Mouse (Mus musculus): ENCODE measurements around the gene Cpsf6. TPM values are rescaled to one million over a fixed set of nuclear protein-coding genes. Genes with fewer than 3 reads are reported as not detected.
"Not testable (repeated sequence)": the region's sequence is repeated elsewhere in the genome, so short reads cannot be mapped to it uniquely, and the experiment has no call there.

The Cpsf6 gene
- polyA plus RNA-seq, 1 experiment from 2014 or later = 93.0 TPM

DNA sequence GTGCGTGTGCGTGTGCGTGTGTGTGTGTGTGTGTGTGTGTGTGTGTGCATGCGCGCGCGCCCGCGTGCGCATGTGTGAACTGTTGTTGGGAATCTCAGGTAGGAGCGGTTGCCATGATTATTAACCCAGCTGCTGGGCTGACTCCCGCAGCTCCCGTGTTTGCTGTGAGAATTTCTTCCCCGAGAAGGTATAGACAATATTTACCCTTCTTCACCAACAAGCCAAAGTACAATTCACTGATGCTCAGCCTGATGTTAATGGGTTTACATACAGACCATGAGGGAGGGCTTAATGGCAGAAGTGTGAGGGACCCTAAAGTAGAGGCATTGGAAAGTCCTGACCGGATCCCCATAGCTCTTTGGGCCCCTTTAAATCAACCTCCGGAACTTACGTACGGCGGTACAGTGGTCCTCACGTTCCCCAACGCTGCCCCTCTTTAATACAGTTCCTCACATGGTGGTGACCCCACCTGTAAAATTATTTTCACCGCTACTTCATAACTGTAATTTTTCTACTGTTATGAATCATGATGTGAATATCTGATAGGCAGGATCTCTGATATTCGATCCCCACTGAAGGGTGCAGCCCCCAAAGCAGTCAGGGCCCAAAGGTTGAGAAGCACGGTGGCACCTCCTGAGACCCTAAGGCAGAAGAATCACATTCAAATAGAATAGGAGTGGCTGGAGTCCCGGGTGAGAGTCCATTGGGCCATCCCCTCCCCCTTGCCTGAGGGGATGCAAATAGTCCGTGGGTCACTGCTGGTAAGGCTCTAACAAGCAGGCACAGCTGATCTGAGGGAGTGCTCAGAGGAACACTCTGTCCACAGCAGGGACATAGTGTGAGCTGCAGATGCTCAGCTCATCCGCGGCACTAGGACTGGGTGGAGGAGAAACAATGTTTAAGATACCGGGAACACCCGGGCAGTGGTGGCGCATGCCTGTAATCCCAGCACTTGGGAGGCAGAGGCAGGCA, 10.4 kb upstream of the Cpsf6 start:
- no peak overlapping the region for H3K9ac ChIP-seq (ENCODE audit: low read length)
- H3K27me3 ChIP-seq (ENCODE audit: control insufficient read depth, insufficient read depth, low read length) = peaks cover 6% of the 10 kb centered on the region; the same call in 1 of the 2 replicates
- ATAC-seq (ENCODE audit: insufficient number of reproducible peaks, insufficient read depth, low FRiP score, low read depth) = no peak
- H3K4me1 ChIP-seq (ENCODE audit: control insufficient read depth in 2 of 2, insufficient read depth in 2 of 2, low read length in 2 of 2) = peaks cover 0 to 4% of the 10 kb centered on the region in 2 experiments; a peak in 1 of 4 replicates
- no peaks in the 10 kb centered on the region for H3K9me3 ChIP-seq (ENCODE audit: control insufficient read depth, low read length)
- H3K36me3 ChIP-seq (ENCODE audit: control insufficient read depth, insufficient read depth, low read length) = no peaks in the 10 kb centered on the region
- H3K27ac ChIP-seq (replicated peaks in 1 of 2; ENCODE audit: control insufficient read depth in 1 of 2, insufficient read depth in 1 of 2, low read depth in 2 of 2, low read length in 2 of 2) = no peak overlapping the region
- no peak overlapping the region for H3K4me3 ChIP-seq (ENCODE audit: control insufficient read depth in 1 of 2, insufficient read depth in 1 of 2, low read depth in 1 of 2, low read length in 2 of 2)
- no peak overlapping the region for H3K4me2 ChIP-seq (ENCODE audit: low read length)
- 47% methylated on average over 31 of the region's 31 CpGs for WGBS

DNA sequence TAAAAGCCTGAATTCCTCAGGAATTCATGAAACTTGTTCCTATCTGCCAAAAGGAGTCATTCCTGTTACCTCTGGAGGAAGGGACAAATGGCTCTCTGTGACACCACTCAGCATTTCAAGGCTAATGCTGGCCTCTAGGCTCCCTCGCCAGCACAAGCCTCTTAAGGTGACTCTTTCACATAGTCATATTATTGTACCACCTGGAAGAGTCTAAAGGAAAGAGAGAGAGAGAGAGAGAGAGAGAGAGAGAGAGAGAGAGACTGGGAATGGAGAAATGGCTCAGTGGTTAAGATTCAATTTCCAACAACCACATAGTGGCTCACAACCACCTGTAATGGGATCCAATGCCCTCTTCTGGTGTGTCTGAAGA, 9.5 kb upstream of the Cpsf6 start:
- Histone ChIP-seq H3K4me2 (ENCODE audit: low read length) (no peak overlapping the region), H3K4me3 (ENCODE audit: control insufficient read depth in 1 of 2, insufficient read depth in 1 of 2, low read depth in 1 of 2, low read length in 2 of 2) (no peak overlapping the region), H3K36me3 (ENCODE audit: control insufficient read depth, insufficient read depth, low read length) (no peaks in the 10 kb centered on the region), H3K4me1 (ENCODE audit: control insufficient read depth in 2 of 2, insufficient read depth in 2 of 2, low read length in 2 of 2) (peaks cover 0 to 4% of the 10 kb centered on the region in 2 experiments; a peak in 1 of 4 replicates), H3K9me3 (ENCODE audit: control insufficient read depth, low read length) (no peaks in the 10 kb centered on the region), H3K27ac (replicated peaks in 1 of 2; ENCODE audit: control insufficient read depth in 1 of 2, insufficient read depth in 1 of 2, low read depth in 2 of 2, low read length in 2 of 2) (no peak overlapping the region), H3K27me3 (ENCODE audit: control insufficient read depth, insufficient read depth, low read length) (peaks cover 6% of the 10 kb centered on the region; the same call in 1 of the 2 replicates), H3K9ac (ENCODE audit: low read length) (no peak overlapping the region)
- ATAC-seq (ENCODE audit: insufficient number of reproducible peaks, insufficient read depth, low FRiP score, low read depth) = no peak
- WGBS = 83% methylated on average over 1 of the region's 1 CpGs

DNA sequence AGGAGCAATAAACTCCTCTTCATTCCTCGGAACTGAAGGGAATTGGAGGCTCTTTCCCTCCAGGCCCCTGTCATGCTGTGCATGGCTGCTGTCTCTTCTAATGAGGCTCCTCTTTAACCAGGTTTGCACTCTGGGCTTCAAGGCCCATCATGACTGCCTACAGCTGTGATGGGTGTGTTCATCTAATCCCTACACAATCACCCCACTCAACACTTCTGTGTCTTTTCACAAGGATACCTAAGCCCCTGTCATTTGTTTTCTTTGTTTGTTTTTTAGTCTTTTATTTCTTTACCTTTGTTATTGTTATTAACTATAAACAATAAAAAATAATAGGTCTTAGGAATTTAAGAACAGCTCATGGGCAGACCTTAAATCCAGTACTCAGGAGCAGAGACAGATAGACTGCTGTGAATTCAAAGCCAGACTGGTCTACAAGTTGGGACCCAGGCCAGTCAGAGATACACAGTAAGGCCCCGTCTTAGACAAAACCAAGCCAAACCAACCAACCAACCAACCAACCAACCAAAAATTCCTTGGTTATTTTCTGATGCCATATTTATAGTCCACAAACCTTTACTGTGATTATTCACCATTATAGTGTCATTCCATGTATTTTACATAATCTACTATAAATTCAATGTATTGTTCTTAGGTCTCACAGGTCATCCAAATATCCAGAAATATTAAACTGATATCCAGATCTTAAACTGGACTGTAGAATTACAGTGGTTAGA, 9.0 kb upstream of the Cpsf6 start:
- Histone ChIP-seq H3K4me1 (ENCODE audit: control insufficient read depth in 2 of 2, insufficient read depth in 2 of 2, low read length in 2 of 2) (peaks cover 0 to 3% of the 10 kb centered on the region in 2 experiments; a peak in 1 of 4 replicates), H3K4me3 (ENCODE audit: control insufficient read depth in 1 of 2, insufficient read depth in 1 of 2, low read depth in 1 of 2, low read length in 2 of 2) (no peak overlapping the region), H3K36me3 (ENCODE audit: control insufficient read depth, insufficient read depth, low read length) (no peaks in the 10 kb centered on the region), H3K27me3 (ENCODE audit: control insufficient read depth, insufficient read depth, low read length) (peaks cover 6% of the 10 kb centered on the region; the same call in 1 of the 2 replicates), H3K4me2 (ENCODE audit: low read length) (no peak overlapping the region), H3K9me3 (ENCODE audit: control insufficient read depth, low read length) (no peaks in the 10 kb centered on the region), H3K27ac (replicated peaks in 1 of 2; ENCODE audit: control insufficient read depth in 1 of 2, insufficient read depth in 1 of 2, low read depth in 2 of 2, low read length in 2 of 2) (no peak overlapping the region), H3K9ac (ENCODE audit: low read length) (no peak overlapping the region)
- 73% methylated on average over 2 of the region's 2 CpGs for WGBS
- ATAC-seq (ENCODE audit: insufficient number of reproducible peaks, insufficient read depth, low FRiP score, low read depth) = no peak

DNA sequence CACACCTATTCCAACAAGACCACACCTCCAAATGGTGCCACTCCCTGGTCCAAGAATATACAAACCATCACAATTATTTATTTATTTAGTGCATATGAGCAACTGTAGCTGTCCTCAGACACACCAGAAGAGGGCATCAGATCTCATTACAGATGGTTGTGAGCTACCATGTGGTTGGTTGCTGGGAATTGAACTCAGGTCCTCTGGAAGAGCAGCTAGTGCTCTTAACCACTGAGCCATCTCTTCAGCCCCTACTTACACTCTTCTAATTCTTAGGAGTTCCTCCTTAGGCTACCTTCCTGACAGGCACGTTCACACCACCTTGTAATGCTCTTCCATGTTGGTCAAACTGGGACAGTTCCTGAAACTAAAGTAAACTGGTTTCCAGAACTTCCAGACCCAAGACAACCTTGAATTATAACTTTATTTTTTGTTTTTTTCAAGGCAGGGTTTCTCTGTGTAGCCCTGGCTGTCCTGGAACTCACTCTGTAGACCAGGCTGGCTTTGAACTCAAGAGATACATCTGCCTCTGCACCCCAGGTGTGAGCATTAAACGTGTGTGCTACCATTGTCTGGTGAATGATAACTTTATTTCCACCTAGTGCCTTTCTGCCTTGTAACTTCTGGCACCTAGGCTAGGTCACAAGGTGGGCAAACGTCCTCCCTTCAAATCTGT, 8.3 kb upstream of the Cpsf6 start:
- H3K9ac ChIP-seq (ENCODE audit: low read length); H3K4me2 ChIP-seq (ENCODE audit: low read length); H3K4me3 ChIP-seq (ENCODE audit: control insufficient read depth in 1 of 2, insufficient read depth in 1 of 2, low read depth in 1 of 2, low read length in 2 of 2); H3K27me3 ChIP-seq (ENCODE audit: control insufficient read depth, insufficient read depth, low read length); ATAC-seq (ENCODE audit: insufficient number of reproducible peaks, insufficient read depth, low FRiP score, low read depth); H3K4me1 ChIP-seq (ENCODE audit: control insufficient read depth in 2 of 2, insufficient read depth in 2 of 2, low read length in 2 of 2); H3K36me3 ChIP-seq (ENCODE audit: control insufficient read depth, insufficient read depth, low read length); H3K9me3 ChIP-seq (ENCODE audit: control insufficient read depth, low read length); H3K27ac ChIP-seq (replicated peaks in 1 of 2; ENCODE audit: control insufficient read depth in 1 of 2, insufficient read depth in 1 of 2, low read depth in 2 of 2, low read length in 2 of 2): not testable (repeated sequence)
- WGBS = 45% methylated on average over 3 of the region's 3 CpGs

DNA sequence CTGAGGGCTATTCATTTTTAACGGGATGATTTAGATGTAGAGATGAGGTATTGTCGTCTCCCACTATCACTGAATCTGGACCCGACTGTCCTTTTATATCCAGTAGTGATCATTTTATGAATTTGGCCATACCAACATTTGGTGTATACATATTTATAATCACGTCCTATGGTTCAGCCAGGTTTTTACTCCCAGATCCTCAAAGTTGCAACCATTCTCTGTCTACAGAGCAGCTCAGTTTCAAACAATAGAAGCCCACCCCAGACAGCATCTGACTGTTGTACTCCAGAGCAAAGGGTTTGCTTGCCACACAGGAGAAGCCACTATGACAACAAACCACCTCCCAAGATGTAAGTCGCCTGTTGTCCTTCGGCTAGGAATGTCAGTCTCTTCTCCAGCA, 7.2 kb upstream of the Cpsf6 start:
- H3K36me3 ChIP-seq (ENCODE audit: control insufficient read depth, insufficient read depth, low read length) = no peaks in the 10 kb centered on the region
- no peak overlapping the region for H3K4me2 ChIP-seq (ENCODE audit: low read length)
- no peaks in the 10 kb centered on the region for H3K4me1 ChIP-seq (ENCODE audit: control insufficient read depth in 2 of 2, insufficient read depth in 2 of 2, low read length in 2 of 2)
- no peaks in the 10 kb centered on the region for H3K9me3 ChIP-seq (ENCODE audit: control insufficient read depth, low read length)
- no peak for ATAC-seq (ENCODE audit: insufficient number of reproducible peaks, insufficient read depth, low FRiP score, low read depth)
- H3K27ac ChIP-seq (replicated peaks in 1 of 2; ENCODE audit: control insufficient read depth in 1 of 2, insufficient read depth in 1 of 2, low read depth in 2 of 2, low read length in 2 of 2) = no peak overlapping the region
- H3K9ac ChIP-seq (ENCODE audit: low read length) = no peak overlapping the region
- H3K27me3 ChIP-seq (ENCODE audit: control insufficient read depth, insufficient read depth, low read length) = peaks cover 6% of the 10 kb centered on the region; the same call in 1 of the 2 replicates
- 81% methylated on average over 6 of the region's 6 CpGs for WGBS
- no peak overlapping the region for H3K4me3 ChIP-seq (ENCODE audit: control insufficient read depth in 1 of 2, insufficient read depth in 1 of 2, low read depth in 1 of 2, low read length in 2 of 2)

DNA sequence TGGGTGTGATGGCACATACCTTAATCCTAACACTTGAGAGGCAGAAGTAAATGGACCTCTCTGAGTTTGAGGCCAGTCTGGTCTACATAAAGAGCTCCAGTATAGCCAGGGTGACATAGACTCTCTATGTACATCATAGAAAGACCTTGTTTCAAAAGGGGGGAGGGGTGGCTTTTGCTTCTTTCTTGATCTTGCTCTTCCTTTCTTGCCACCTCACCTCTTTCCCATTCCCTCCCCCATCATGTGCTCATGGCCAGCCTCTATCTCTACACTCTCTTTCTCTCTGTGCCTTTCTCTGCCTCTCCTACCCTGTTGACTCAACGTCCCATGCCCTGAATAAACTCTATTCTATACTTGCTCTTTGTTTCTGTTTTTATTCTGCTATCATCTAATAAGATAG, 6.4 kb upstream of the Cpsf6 start:
- ATAC-seq (ENCODE audit: insufficient number of reproducible peaks, insufficient read depth, low FRiP score, low read depth) = no peak
- WGBS = 77% methylated on average over 1 of the region's 1 CpGs
- peaks cover 6% of the 10 kb centered on the region; the same call in 1 of the 2 replicates for H3K27me3 ChIP-seq (ENCODE audit: control insufficient read depth, insufficient read depth, low read length)
- no peak overlapping the region for H3K4me3 ChIP-seq (ENCODE audit: control insufficient read depth in 1 of 2, insufficient read depth in 1 of 2, low read depth in 1 of 2, low read length in 2 of 2)
- no peak overlapping the region for H3K9ac ChIP-seq (ENCODE audit: low read length)
- H3K27ac ChIP-seq (replicated peaks in 1 of 2; ENCODE audit: control insufficient read depth in 1 of 2, insufficient read depth in 1 of 2, low read depth in 2 of 2, low read length in 2 of 2) = no peak overlapping the region
- H3K9me3 ChIP-seq (ENCODE audit: control insufficient read depth, low read length) = no peaks in the 10 kb centered on the region
- H3K4me1 ChIP-seq (ENCODE audit: control insufficient read depth in 2 of 2, insufficient read depth in 2 of 2, low read length in 2 of 2) = no peaks in the 10 kb centered on the region
- H3K4me2 ChIP-seq (ENCODE audit: low read length) = no peak overlapping the region
- no peaks in the 10 kb centered on the region for H3K36me3 ChIP-seq (ENCODE audit: control insufficient read depth, insufficient read depth, low read length)

DNA sequence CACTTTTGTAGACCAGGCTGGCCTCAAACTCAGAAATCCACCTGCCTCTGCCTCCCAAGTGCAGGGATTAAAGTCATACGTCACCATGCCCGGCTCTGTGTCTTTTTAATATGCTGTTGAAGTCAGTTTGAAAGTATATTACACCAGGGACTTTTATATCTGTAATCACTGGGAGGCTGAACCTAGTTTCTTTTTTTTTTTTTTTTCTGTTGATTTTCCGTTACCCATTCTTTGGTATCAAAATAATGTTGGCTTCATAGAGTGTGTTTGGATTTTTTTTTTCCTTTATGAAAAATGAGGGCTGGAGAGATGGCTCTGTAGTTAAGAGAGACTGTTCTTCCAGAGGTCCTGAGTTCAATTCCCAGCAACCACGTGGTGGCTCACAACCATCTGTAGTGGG, 5.6 kb upstream of the Cpsf6 start:
- H3K36me3 ChIP-seq (ENCODE audit: control insufficient read depth, insufficient read depth, low read length) = no peaks in the 10 kb centered on the region
- 82% methylated on average over 4 of the region's 4 CpGs for WGBS

More for the DNA sequence above, 5.6 kb upstream of the Cpsf6 start:
- no peak overlapping the region for H3K4me3 ChIP-seq (ENCODE audit: control insufficient read depth in 1 of 2, insufficient read depth in 1 of 2, low read depth in 1 of 2, low read length in 2 of 2)
- no peak for ATAC-seq (ENCODE audit: insufficient number of reproducible peaks, insufficient read depth, low FRiP score, low read depth)
- H3K27ac ChIP-seq (replicated peaks in 1 of 2; ENCODE audit: control insufficient read depth in 1 of 2, insufficient read depth in 1 of 2, low read depth in 2 of 2, low read length in 2 of 2) = no peak overlapping the region
- no peaks in the 10 kb centered on the region for H3K9me3 ChIP-seq (ENCODE audit: control insufficient read depth, low read length)
- H3K4me2 ChIP-seq (ENCODE audit: low read length) = no peak overlapping the region
- H3K4me1 ChIP-seq (ENCODE audit: control insufficient read depth in 2 of 2, insufficient read depth in 2 of 2, low read length in 2 of 2) = no peaks in the 10 kb centered on the region
- H3K27me3 ChIP-seq (ENCODE audit: control insufficient read depth, insufficient read depth, low read length) = peaks cover 5% of the 10 kb centered on the region; the same call in 1 of the 2 replicates
- H3K9ac ChIP-seq (ENCODE audit: low read length) = no peak overlapping the region
